Mouse (Mus musculus) cerebellum, adult 8-10 months (tissue): ENCODE data around the gene Plxna2.

Experiments
- DNase-seq: peaks from one replicate; pipeline ENCODE4 v3.0.0; 2022

Gene Plxna2

DNA sequence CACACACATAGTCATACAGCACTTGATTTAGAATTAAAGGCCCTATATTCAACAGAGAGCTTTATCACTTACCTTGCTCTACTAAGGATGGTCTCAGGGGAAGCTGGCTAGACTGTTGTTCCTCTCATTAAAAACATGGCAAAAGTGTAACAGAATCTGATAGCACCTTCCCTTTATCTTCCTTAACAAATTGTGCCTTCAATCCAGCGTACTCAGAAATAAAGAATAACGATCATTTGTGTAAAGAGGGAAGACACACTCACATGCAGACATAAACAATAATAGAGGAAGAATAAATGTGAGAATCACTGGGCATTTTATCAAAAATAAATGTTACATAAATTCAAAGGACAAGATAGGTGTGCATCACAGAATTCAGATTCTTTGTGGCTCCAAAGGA, at the start of gene Plxna2:
Plxna2 (plus strand) TSS at position 301 of the 400 bp plus-strand sequence.
- no peak for DNase-seq

DNA sequence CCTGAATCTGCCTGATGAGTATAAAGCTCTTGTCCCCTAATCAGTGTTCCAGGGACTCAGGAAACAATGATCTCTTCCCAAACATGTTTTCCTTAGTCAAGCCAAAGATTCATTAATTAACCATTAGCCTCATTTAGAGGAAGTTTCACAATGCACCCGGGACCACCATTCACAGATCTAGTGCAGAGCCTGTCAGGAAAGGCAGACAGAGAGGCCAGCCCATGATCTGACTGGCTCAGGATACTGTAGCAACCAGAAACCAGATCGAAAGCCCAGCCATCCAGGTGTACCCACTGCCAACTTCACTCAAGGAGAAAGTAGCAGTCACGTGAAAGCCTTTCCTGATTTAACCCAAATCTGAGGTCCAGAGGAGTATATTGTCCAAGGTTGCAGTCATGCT, 44.1 kb upstream of the Plxna2 start:
- no peak for DNase-seq

DNA sequence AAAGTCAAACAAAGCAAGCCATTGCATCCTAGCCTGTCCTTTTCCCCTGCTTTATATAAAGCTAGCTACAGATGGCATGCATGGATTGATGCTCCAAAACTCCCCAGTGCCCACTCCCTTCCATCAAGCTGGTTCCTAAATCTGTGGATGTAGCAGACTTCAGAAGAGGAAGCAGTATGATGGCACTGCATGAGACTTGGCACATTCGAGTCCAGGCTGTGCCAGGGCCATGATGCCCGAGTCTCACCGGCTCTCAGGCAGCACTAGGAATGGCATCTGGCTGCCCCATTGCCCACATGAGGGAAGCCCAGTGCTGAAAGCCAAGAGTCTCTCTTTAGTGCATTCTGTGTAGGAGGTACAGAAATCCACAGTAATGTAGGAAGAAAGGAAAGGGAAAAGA, 39.7 kb upstream of the Plxna2 start:
- DNase-seq: peak; percentile 91

DNA sequence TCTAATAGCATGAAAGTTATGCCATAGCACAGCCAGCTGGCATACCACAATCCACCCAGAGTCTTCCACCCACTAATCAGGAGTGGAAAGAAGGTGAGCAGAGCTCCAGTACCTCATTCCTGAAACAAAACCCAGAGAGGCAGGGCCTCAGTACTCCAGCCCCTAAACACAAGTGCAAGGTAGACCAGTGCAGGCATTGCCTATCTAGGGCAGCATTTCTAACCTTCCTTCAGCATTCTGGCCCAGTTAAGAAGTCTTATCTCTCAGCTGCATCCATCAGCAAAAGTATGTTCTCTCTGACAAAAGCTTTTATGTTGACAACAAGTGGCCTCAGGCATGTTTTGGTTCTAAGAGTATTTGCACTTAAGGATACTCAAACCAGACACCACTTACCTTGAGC, 37.5 kb upstream of the Plxna2 start:
- no peak for DNase-seq

DNA sequence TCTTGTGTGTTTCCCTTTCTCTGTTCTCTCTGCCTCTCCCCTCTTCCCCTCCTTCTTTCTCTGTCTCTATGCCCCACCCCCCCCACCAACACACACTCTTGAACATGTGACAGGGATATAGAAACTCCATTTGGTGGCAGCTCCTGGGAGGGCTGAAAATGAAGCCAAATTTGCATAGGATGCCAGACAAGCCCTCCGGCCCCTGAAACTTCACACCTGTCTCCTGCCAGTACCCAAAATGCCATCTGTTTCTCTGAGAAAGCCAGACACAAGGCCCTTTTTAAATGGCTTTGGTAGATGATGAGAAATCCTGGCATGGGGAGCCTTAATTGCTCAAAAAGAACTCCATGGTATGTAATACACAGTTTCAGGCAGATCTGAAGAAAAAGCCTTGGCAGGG, 31.3 kb upstream of the Plxna2 start:
- DNase-seq: peak; percentile 56

DNA sequence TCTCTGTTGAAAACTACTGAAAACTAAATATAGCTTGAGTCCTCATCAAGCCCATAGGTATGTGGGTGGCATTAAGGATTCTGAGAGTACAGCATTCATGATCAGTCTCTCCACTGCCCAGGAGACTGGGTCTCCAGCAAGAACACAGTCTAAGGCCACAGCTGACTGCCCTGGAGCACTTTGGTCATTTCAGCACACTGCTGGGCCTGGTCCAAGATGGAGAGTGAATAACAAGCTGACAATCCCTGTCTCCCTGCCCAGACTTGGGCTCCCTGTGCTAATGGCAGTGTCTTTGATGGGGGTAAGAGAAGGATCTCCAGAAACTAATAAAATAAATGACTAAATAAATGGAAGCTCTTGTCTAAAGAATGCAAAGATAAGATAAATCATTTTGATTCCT, 30.5 kb upstream of the Plxna2 start:
- peak; percentile 25 for DNase-seq

DNA sequence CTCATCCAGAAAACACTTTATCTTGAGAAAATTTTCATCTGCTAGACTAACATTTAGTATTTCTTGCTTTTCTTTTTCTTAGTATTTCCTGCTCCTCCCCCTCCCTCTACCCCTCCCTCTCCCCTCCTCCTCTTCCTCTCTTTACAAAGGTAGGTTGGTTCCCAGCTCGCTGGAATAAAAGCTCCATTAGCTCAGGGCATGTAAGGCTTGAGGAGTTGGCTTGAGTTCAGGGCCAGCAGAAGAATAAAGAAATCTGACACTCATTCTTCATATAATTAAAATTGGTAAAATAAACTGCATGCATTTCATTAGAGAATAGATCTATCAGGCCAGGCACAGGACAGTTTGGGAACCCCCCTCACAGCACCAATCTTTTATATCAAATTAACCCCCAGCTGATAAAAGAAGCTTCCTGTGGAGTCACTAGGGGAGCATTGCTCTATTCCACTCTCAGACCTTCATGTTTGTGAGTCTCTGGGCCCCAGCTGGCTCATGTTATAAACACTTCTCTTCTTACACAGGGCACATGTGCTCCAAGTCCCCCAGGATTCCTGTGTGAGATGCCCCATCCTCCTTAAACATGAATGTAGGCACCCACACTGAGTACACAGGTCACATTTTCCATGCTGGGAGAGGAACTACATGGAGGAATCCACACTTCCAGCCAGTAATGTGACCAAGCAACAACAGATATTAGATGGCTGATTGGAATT, 29.9 kb upstream of the Plxna2 start:
- no peak for DNase-seq

DNA sequence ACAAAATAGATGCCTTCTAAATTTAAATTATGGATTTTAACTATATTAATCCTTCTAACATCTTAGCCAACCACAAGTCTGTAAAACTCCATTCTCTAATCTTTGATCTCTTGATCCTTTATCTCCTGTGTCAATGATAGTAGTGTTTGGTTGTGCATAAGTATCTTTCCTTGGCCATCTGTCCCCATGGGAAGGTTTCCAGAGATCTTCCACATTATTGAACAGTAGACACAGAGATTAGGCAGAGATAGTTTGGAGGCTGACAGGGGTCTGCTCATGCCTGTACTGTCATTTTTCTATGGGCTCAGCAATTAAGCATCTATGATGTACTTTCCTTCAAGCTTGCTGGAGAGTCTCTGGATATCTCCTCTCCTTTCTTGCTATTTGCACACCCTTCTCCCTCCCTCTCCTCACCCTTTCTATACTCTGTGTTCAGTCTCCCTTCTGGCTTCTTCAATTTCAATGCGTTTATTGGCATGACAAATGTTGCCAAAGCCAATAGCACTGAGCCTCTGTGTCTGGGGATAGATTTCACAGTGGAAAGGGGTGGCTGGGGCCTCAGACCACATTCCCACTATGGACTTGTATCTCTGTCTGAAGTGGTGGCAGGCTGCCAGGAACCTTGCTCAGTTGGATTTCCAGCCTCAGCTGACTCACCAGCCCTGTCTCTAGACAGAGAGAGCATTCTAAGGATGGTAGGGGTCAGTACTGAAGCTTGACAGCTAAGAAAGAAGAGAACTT, 29.1 kb upstream of the Plxna2 start:
- peak; percentile 56 for DNase-seq

DNA sequence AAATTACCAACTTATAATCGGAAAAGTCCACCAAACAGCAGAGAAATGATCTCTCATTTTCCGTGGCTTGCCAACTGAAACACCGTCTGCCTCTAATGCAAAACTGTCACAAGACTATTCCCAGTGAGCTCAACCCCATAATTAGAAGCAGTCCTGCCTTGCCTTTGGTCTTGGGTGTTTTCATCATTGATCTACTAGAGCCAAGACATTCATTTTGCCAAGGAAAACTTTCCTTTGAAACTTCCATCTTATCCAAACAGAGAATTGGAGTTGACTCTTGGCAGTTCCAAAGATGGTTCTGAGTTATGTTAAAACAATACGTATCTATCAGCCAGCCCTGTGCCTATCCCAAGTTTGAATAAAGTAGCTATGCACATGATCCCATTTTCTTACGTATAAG, 24.9 kb upstream of the Plxna2 start:
- DNase-seq: no peak

DNA sequence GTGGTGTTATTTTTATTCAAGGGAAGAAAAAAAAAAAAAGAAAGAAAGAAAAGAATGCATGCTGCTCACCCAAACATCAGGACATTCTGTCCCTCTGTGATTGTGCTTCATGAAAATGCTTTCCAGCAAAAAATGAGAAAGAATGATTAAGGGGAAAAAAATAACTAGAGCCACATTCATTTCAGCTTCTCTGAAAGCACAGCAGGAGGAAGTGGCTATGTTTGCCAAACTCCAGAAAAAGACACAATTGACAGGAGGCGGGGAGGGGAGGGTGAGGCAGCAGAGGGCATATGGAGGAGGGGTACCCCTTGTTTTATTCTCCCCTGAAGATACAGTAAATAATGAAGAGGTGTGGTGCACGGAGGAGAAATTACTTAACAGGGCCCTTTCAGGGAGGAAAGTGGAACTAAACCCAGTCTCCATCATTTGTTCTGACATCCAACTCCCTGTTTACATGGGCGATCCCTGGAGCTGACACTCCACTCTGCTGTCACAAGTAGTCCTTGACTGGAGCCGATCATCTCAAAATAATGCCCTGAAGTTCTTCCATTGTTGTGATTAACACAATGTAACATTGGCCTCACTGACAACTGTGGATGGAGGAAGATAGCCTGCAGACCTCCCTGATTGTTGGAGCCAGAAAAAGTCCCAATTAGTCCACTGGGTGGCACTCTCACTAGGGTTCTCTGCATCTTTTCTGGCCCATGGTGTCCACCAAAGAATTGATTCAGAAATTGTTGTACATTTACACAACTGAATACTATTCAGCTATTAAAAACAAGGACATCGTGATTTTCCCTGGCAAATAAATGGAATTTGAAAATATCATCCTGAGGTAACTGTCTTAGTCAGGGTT, 10.4 kb upstream of the Plxna2 start:
- no peak for DNase-seq

DNA sequence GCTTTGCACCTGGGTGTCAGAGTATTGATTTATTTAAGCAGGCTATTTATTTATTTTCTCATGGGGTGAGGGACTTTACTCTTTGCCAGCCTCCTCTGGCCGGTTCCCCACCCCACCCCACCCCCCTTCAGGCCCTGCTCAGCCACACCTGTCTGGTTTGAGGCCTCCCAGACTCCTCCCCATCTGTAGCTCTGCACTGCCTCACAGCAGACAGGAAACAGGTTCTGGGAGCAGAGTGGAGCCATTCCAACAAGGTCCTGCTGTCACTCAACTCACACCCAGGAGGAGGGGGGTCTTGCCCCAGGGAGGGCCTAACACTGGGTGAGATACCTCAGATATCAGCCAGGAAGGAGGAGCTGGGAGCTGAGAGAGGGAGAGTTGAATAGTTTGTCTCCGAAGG, 7.5 kb upstream of the Plxna2 start:
- DNase-seq: no peak

DNA sequence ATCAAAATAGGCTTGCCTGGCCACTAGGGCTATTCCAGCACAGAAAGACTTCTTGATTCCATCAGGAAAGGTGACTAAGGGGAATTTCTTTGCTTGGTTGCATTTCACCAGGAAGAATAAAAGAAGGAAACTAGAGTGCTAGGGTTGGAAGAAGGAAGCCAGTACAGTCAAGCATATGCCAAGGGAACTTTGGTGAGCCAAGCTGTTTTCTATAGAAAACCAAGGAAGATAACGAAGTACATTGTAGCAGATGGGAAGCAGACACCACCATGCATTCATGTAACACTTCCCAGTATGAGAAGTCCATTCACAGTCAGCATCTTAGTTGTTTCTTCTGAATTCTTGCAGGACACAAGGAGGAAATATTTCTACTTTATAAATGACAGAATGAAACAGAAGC, 5.4 kb upstream of the Plxna2 start:
- no peak for DNase-seq

DNA sequence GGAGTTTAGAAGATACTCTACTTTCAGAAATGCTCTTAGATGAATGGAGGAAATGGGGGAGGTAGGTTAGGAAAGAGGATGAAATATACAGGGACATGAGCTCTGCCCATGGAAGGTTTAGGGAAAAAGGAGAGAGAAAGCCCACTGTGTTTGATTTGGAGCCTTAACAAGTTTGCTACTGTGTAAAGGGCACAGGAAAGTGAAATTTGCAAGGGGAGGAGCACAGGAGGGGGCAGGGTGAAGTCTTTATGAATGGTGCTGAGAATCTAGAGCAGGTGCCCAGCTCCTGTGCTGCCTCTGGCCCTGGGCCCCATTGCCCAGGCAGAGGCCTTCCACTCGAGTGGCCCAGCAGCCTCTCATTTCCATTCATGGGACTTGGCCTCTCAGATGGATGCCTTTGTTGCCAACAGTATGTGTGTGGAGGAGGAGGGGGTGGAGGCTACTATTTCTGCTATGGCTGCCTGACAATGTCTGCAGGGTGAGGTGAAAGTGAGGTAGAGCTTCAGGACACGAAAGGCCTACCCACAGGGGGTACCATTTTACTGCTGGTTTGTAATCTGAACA, 4.7 kb upstream of the Plxna2 start:
- no peak for DNase-seq

DNA sequence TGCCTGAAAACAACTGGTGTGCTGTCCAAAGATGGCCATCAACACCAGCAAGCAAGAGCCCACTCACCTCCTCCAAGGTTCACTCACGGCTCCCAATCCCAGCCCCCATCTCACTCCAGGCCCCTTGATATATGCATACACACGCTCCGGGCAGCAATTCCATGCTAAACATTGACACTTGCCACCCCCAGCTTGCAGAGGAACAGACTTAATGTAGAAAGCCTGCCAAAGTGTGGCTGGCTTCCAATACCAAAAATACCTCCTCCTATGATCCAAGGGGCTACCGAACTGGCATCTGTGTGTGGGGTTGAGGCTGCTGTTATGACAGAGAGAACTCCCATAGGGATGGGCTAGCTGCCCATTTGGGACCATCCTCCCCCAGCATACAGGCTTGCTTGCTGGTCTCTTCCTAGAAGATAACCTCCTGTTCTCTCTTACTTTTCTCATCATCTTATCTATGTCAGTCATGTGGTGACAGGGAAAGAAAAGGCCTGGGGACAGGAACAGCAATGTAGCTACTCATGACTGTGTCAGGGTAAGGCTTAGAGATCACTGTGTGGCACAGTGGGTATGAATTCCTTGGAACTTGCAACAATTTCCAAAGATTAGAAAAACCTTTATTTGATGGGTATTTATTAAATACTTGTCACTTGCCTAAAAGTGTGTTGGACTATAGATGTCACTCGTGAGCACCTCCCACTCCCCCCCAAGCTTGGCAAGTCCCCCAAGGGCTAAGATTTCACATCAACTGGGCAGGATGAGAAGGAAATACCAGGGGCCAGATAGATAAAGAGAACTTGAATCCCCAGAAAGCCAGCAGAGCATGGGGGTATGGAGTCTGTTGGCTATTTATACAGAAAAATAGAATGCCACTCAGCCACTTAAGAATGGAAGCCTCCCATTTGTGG, 3.8 kb upstream of the Plxna2 start:
- DNase-seq: no peak

DNA sequence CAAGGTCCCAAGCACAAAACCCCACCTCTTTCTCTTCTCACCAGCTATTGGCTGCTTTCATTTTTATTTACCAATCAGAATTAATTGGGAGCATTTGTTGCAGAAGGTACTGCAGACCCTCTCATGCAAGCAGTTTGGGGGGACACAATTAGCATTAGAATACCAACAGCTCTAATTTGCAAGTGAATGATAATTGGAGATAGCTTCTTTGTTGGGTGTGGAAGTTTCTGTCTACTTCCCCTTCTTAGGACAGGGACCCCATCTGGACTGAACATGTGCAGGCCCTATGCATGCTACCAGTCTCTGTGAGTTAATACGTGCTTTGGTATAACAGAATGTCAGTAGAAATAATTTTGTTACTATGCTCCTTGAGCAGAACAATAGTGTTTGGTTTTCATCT, 1.9 kb upstream of the Plxna2 start:
- no peak for DNase-seq

DNA sequence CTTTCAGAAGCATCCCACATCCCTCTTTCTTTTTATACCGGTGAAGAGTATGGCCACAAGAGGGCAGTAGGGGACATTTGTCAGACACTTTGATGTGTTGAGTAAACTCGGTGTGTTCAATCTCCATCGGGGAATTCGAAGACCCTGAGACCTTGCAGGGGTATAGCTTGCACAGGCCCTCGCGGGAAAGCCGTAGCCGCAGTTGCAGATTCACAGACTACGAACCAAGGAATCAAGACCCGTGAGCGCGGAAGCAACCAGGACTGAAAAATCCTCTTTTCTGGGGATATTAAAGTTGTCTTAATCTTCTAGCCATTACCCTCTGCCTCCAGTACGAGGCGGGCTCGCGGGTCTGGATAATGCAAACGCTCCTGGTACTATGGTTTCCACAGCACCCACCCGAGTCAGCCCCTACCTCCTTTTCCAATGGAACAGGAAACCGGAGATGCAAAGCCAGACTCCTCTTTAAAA, 858 bp downstream of the Plxna2 start:
- peak; percentile 90 for DNase-seq

DNA sequence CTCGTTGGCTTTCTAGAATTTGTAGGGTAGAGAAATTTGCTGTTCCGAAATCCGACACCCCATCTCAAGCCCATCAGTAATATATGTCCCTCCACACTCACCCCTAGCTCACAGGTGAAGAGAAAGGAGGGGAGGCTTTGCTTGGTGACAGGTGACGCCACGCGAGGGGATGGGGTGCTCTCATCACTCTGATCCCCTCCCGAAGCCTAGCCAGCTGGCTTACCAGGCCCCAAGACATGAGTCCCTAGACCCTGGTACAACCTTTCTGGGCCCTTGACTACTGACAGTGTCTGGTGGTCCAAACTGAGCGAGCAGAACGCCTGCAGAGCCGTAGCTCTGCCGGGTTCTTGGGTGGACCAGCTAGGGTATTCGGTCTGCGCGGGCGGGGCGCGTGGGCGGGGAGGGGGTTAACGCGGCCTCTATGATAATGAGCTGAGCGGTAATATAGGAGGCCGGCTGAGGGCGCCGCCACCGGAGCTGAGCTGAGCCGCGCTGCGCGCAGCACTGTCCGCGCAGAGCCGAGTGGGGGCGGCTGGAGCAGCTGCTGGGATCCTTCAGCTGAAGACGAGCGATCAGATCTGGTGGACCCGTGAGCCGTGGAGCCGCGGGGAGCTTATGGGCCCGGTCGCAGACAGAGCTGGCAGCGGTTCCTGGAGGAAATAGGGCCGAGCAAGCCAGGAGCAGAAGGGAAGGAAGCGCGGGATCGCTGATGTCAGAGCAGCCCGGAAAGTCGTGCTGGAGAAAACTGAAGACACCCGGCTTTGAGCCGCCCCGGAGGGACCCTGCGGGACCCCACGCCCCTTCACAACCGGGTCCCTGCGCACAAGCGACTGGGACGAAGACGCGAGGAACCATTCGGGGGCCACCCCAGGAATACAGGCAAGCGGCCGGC, 1.6 kb downstream of the Plxna2 start:
- DNase-seq: peak; percentile 90

DNA sequence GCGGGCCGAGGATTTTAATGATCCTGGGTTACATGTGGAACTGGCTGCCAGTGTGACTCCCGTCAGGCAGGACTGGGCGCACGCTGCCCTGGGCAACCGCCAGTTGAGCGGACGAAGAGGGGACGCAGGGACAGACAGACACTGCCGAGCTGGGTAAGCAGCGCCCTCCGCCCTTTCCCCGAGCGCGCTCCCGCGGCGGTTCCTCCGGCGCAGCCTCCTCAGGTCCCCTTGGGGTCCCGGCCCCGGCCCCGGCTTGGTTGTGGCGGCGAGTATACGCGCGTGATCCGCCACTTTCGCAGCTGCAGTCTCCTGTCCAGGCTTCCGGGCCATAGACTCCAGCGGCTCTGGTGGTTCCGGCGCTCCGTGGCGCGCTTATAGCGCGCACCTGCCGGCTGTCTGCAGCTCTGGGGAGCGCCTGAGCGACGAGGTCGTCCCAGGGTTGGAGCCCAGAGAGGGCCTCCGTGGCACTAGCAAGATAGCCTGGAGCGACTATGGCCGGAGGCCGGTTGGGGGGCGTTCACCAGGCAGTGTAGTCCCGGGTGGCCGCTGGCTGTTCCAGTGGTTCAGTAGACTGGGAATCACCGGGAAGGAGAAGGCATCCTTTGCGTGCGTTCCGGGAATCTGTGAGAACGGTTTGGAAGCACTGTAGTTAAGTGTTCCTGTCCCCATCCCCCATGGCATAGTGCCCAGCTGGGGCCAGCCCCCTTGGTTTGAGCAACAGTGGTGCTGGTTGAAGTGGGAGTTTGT, 2.4 kb downstream of the Plxna2 start:
- DNase-seq: peak; percentile 69

DNA sequence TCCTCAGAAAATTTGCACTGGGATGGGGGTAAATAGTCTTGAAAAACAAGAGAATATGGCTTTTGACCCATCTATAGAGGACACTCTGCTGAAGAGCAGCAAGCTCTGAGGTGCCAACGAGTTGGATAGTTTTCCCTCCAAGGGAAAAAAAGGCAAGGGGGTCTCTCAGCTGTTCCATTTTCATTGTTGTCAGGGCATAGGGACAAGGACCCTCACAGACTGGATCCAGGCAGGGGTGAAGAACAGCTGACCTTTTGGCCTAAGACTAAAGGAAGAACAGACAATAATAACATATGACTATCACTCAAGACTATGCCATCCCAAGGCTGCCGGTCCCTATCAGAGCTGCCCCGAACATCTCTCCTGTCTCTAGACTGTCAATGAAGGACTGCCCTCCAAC, 4.2 kb downstream of the Plxna2 start:
- no peak for DNase-seq

DNA sequence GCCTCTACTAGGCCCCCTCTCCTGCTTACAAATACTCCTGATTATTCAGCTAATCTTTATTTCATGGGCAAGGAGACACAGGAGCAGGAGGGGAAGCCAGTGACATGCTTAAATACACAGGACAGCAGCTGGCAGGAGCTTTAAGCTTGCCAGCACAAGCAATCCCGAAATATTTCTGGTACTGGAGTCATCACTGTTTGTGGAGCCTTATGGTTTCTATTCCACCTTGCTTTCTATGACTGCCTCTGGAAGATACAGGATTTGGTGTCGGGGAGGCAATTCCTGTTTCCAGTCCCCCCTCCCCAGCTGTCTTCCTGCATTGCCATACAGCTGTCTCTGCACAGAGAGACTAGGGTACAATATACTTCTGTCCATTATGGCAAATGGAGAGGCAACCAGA, 4.7 kb downstream of the Plxna2 start:
- no peak for DNase-seq
